Mouse (Mus musculus) MEL (cell line): ENCODE data around the gene Rpn2. TPM values are rescaled to one million over a fixed set of nuclear protein-coding genes. Genes with fewer than 3 reads are reported as not detected.

Experiments used
- DNase-seq: peaks from one replicate; pipeline ENCODE4 v3.0.0; 2011; ENCODE audit warnings: low read depth, low spot score
- H3K27ac ChIP-seq: 2 replicates; pipeline ENCODE4 v1.5.1; 2012; ENCODE audit warnings: low read depth, mild to moderate bottlenecking, control low read depth, low read length, moderate library complexity; ENCODE audit not compliant: control insufficient read depth
- H3K27me3 ChIP-seq, 2 experiments: fragments of 150-350 bp in 1 of 2; sonication (generic) in 1 of 2; 2 replicates each; pipeline ENCODE4 v1.6.1; 2012; ENCODE audit warnings: low read length in 2 of 2, mild to moderate bottlenecking in 2 of 2, improper control_type of control experiment in 1 of 2, moderate library complexity in 1 of 2; ENCODE audit not compliant: insufficient read depth in 2 of 2, control insufficient read depth in 1 of 2
- H3K36me3 ChIP-seq, 2 experiments: 2 replicates each; pipeline ENCODE4 v1.6.1; 2012 to 2014; ENCODE audit warnings: low read length in 2 of 2, improper control_type of control experiment in 1 of 2, inconsistent platforms in 1 of 2, mild to moderate bottlenecking in 1 of 2; ENCODE audit not compliant: insufficient read depth in 2 of 2, control insufficient read depth in 1 of 2
- H3K4me1 ChIP-seq, 2 experiments: fragments of 150-350 bp in 1 of 2; sonication (generic) in 1 of 2; 2 replicates each; pipeline ENCODE4 v1.6.1; 2012; ENCODE audit warnings: low read length in 2 of 2, improper control_type of control experiment in 1 of 2, mild to moderate bottlenecking in 1 of 2; ENCODE audit not compliant: insufficient read depth in 2 of 2, control insufficient read depth in 1 of 2
- H3K4me3 ChIP-seq, 2 experiments: fragments of 150-350 bp in 1 of 2; sonication (generic) in 1 of 2; 2 replicates each; pipeline ENCODE4 v1.5.1; 2012; ENCODE audit warnings: low read depth in 2 of 2, low read length in 2 of 2, mild to moderate bottlenecking in 2 of 2, moderate library complexity in 2 of 2, control low read depth in 1 of 2, improper control_type of control experiment in 1 of 2; ENCODE audit not compliant: control insufficient read depth in 1 of 2, insufficient read depth in 1 of 2
- H3K79me2 ChIP-seq: 2 replicates; pipeline ENCODE4 v1.6.1; 2012; ENCODE audit warnings: mild to moderate bottlenecking, low read length, moderate library complexity; ENCODE audit not compliant: control insufficient read depth, poor library complexity, insufficient read depth
- H3K9ac ChIP-seq: 2 replicates; pipeline ENCODE4 v1.6.1; 2012; ENCODE audit warnings: low read depth, mild to moderate bottlenecking, control low read depth, low read length, moderate library complexity; ENCODE audit not compliant: control insufficient read depth, poor library complexity, severe bottlenecking
- H3K9me3 ChIP-seq: fragments of 150-350 bp; sonication (generic); replicated peaks from 2 replicates; pipeline ENCODE4 v1.6.1; 2012; ENCODE audit warnings: mild to moderate bottlenecking, low read length, improper control_type of control experiment, moderate library complexity; ENCODE audit not compliant: insufficient read depth
- CHD1 ChIP-seq: IDR thresholded peaks from 2 replicates; pipeline ENCODE4 v1.6.1; 2012; ENCODE audit warnings: low read depth, mild to moderate bottlenecking, inconsistent platforms, low read length, improper control_type of control experiment
- CHD2 ChIP-seq: IDR thresholded peaks from 2 replicates; pipeline ENCODE4 v1.6.1; 2011; ENCODE audit warnings: low read length, improper control_type of control experiment
- GABPA ChIP-seq: IDR thresholded peaks from 2 replicates; pipeline ENCODE4 v1.6.1; 2012; ENCODE audit warnings: low read depth, mild to moderate bottlenecking, inconsistent platforms, low read length, improper control_type of control experiment, moderate library complexity
- GATA1 ChIP-seq: IDR thresholded peaks from 2 replicates; pipeline ENCODE4 v1.6.1; 2011; ENCODE audit warnings: low read depth, low read length, improper control_type of control experiment
- HCFC1 ChIP-seq: IDR thresholded peaks from 2 replicates; pipeline ENCODE4 v1.6.1; 2012; ENCODE audit warnings: low read depth, mild to moderate bottlenecking, inconsistent platforms, low read length, improper control_type of control experiment, moderate library complexity
- JUND ChIP-seq: IDR thresholded peaks from 2 replicates; pipeline ENCODE4 v1.6.1; 2011; ENCODE audit warnings: low read depth, mild to moderate bottlenecking, improper control_type of control experiment, low read length
- MAX ChIP-seq: IDR thresholded peaks from 2 replicates; pipeline ENCODE4 v1.6.1; 2011; ENCODE audit warnings: low read length, improper control_type of control experiment
- MAZ ChIP-seq: IDR thresholded peaks from 2 replicates; pipeline ENCODE4 v1.6.1; 2012; ENCODE audit warnings: low read depth, mild to moderate bottlenecking, inconsistent platforms, low read length, improper control_type of control experiment
- MEF2A ChIP-seq: IDR thresholded peaks from 2 replicates; pipeline ENCODE4 v1.6.1; 2014; ENCODE audit warnings: low read depth, mild to moderate bottlenecking, inconsistent platforms, low read length, improper control_type of control experiment; ENCODE audit not compliant: poor library complexity, insufficient replicate concordance, severe bottlenecking; ENCODE audit errors: extremely low read depth
- MXI1 ChIP-seq: IDR thresholded peaks from 2 replicates; pipeline ENCODE4 v1.6.1; 2011; ENCODE audit warnings: mild to moderate bottlenecking, low read depth, low read length, improper control_type of control experiment
- MYB ChIP-seq: IDR thresholded peaks from 2 replicates; pipeline ENCODE4 v1.6.1; 2011; ENCODE audit warnings: mild to moderate bottlenecking, low read depth, low read length, improper control_type of control experiment
- NELFE ChIP-seq: IDR thresholded peaks from 2 replicates; pipeline ENCODE4 v1.6.1; 2011; ENCODE audit warnings: low read depth, low read length, improper control_type of control experiment
- POLR2AphosphoS2 ChIP-seq: IDR thresholded peaks from 2 replicates; pipeline ENCODE4 v1.6.1; 2011; ENCODE audit warnings: low read length, improper control_type of control experiment
- RAD21 ChIP-seq: IDR thresholded peaks from 2 replicates; pipeline ENCODE4 v1.6.1; 2011; ENCODE audit warnings: mild to moderate bottlenecking, low read depth, low read length, improper control_type of control experiment
- RCOR1 ChIP-seq: IDR thresholded peaks from 2 replicates; pipeline ENCODE4 v1.6.1; 2012; ENCODE audit warnings: low read depth, mild to moderate bottlenecking, inconsistent platforms, low read length, improper control_type of control experiment
- SMC3 ChIP-seq: IDR thresholded peaks from 2 replicates; pipeline ENCODE4 v1.6.1; 2011; ENCODE audit warnings: low read depth, low read length, improper control_type of control experiment
- UBTF ChIP-seq: IDR thresholded peaks from 2 replicates; pipeline ENCODE4 v1.6.1; 2012; ENCODE audit warnings: low read depth, mild to moderate bottlenecking, inconsistent platforms, low read length, improper control_type of control experiment, moderate library complexity, borderline replicate concordance; ENCODE audit not compliant: insufficient read depth
- USF1 ChIP-seq: IDR thresholded peaks from 2 replicates; pipeline ENCODE4 v1.6.1; 2014; ENCODE audit warnings: low read depth, mild to moderate bottlenecking, inconsistent platforms, low read length, improper control_type of control experiment, moderate library complexity
- ZC3H11A ChIP-seq: IDR thresholded peaks from 2 replicates; pipeline ENCODE4 v1.6.1; 2012; ENCODE audit warnings: low read depth, mild to moderate bottlenecking, inconsistent platforms, low read length, improper control_type of control experiment
- ZMIZ1 ChIP-seq: IDR thresholded peaks from 2 replicates; pipeline ENCODE4 v1.6.1; 2012; ENCODE audit warnings: low read depth, mild to moderate bottlenecking, inconsistent platforms, low read length, improper control_type of control experiment, moderate library complexity
- ZNF384 ChIP-seq: IDR thresholded peaks from 2 replicates; pipeline ENCODE4 v1.6.1; 2012; ENCODE audit warnings: low read depth, mild to moderate bottlenecking, inconsistent platforms, low read length, improper control_type of control experiment
- polyA plus RNA-seq, 2 experiments: library from polyadenylated mRNA; stranded (reverse) in 1 of 2; unstranded in 1 of 2; fragments of >175 nt in 1 of 2; fragments of >200 nt in 1 of 2; gene quantifications; 2 replicates each; pipeline versions ENCODE4 v1.2.1 to v1.2.4; 2012; ENCODE audit warnings: low replicate concordance in 2 of 2, low read depth in 1 of 2; ENCODE audit not compliant: insufficient read length in 2 of 2, insufficient read depth in 1 of 2, missing spikeins in 1 of 2
- total RNA-seq: library from RNA; depleted of rRNA; stranded (reverse); fragments of 300-350 nt; gene quantifications from 2 replicates; pipeline ENCODE4 v1.2.3, GENCODE M21; 2012

Gene Rpn2
- total and polyA plus RNA-seq, 3 experiments = 284 to 316 (median 310) TPM

DNA sequence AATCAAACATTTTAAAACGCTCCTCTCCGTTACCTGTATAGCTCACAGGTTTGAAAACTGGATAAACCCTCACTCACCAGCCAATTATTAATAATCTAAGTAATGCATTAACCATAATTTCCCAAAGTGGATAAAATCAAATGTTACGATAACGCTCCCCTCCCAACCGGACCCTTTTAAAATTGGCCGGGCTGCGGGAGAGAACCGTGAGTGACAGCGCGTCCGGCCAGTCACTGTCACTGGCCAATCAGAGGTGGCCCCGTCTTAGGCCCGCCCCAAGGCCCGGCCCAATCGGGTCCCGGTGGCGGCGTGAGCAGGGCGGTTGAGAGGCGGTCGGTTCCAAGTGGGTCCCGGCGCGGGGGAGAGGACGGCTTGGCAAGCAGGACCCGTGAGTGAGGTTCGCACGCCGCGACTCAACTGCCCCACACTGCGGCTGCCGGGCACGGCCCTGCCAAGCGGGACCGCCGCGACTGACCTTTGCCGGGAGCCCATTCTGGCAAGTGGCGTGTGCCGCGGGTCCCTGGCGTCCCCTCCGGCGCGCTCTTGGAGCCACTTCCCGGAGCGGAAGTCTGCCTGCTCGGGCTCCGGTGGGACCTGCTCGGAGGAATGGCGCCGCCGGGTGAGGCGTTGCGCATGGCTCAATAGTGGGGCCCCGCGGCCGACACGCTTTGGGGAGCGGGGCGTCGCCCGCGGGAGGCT is at the start of gene Rpn2 (continued):
- no peak for TF ChIP-seq ZC3H11A
- TF ChIP-seq RAD21 = no peak
- TF ChIP-seq MAX = peak; percentile 59
- TF ChIP-seq GATA1 = peak; percentile 76
- TF ChIP-seq MYB = no peak
- TF ChIP-seq, all 39 proteins: peak for 14

DNA sequence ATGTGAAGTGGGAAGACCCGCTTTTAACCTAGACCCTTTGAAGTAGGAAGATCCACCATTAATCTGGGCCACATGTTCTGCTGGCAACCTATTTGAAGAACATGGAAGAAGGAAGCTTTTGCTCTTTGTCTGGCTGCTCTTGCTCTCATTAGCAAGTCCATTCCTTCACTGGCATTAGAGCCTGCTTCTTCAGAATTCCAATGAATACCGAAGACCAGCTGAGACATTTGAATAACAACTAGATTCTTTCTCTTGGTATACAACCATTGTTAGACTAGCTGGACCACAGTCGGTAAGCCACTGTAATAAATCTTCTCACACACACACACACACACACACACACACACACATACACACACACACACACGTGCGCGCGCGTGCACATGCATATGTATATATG is 42.9 kb upstream of the Rpn2 start:
- no peak for DNase-seq
- TF ChIP-seq MYB (no peak), ZC3H11A (no peak), POLR2AphosphoS2 (no peak), MAZ (no peak), UBTF (no peak), USF1 (no peak), MXI1 (no peak), GABPA (no peak), RCOR1 (no peak), CHD1 (no peak), MAX (no peak), NELFE (no peak), ZMIZ1 (no peak), ZNF384 (no peak), CHD2 (no peak), JUND (no peak), HCFC1 (no peak), SMC3 (no peak), MEF2A (no peak)
- Histone ChIP-seq H3K9me3 (no peaks in the 10 kb centered on the region), H3K4me1 (no peaks in the 10 kb centered on the region), H3K4me3 (no peak overlapping the region), H3K27ac (no peak overlapping the region), H3K79me2 (no peaks in the 10 kb centered on the region), H3K27me3 (no peaks in the 10 kb centered on the region; a peak in 1 of 4 replicates), H3K36me3 (no peaks in the 10 kb centered on the region), H3K9ac (no peak overlapping the region)
